Mouse (Mus musculus): ENCODE data around the gene Setd1a. TPM values are rescaled to one million over a fixed set of nuclear protein-coding genes. Genes with fewer than 3 reads are reported as not detected.
A peak's percentile ranks its signal among the peaks of the same experiment; 100 is the strongest.
"Not testable (repeated sequence)": the region's sequence is repeated elsewhere in the genome, so short reads cannot be mapped to it uniquely, and the experiment has no call there.

Gene Setd1a
- polyA plus RNA-seq, 1 experiment from 2014 or later: 23.3 TPM

DNA sequence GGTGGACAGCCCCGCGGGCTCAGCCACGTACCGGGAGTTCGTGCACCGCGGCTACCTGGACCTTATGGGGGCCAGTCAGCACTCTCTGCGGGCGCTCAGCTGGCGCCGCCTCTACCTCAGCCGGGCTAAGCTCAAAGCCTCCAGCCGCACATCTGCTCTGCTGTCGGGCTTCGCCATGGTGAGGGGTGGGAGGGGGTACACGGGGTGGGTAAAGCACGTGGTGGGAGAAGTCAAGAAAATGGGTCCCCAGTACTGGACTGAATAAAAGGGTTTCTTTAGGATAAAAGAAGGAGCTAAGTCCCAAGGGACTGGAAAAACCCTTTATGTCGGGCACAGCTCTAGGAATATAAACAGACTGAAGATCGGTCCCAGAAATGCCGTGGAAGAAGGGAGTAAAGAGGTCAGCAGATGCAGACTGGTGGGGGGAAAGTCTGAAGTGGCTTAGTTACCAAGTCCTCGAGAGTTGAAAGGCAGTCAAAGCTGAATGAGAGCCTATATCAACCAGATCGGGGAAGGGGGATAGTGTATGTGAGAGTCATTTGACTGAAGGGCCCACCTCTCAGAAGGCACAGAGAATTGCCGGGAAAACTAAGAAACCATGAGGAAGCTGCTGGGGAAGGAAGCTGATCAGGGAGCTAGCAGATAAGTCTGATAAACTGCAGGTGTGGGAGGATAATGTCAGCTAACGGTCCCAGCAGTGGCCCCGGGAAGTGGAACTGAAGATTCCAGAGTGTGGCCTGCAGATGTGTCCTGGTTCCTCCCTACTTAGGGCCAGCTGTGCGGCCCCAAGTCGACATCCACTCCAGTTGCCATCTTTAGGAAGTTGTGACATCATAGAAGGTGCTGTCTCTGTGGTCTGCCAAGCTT is 6.2 kb upstream of the Setd1a start:
- peak overlapping the region; percentile 53 for H3K9ac ChIP-seq (replicated peaks; ENCODE audit: low read depth, low read length)
- peak; percentile 25; the same call in 1 of the 2 replicates for ATAC-seq (ENCODE audit: low read depth)
- H3K4me1 ChIP-seq (ENCODE audit: control insufficient read depth, insufficient read depth, low read length): peaks cover 8% of the 10 kb centered on the region; the same call in 1 of the 2 replicates
- H3K27me3 ChIP-seq (ENCODE audit: control insufficient read depth, insufficient read depth, low read length): no peaks in the 10 kb centered on the region
- H3K36me3 ChIP-seq (ENCODE audit: control insufficient read depth, insufficient read depth, low read length): peaks cover 24% of the 10 kb centered on the region
- peak overlapping the region; percentile 61 for H3K4me2 ChIP-seq (ENCODE audit: low read depth, low read length)
- peak overlapping the region; percentile 40 for H3K4me3 ChIP-seq (ENCODE audit: low read depth, low read length)
- H3K9me3 ChIP-seq (ENCODE audit: control insufficient read depth, low read length): no peaks in the 10 kb centered on the region
- 5% methylated on average over 27 of the region's 27 CpGs for WGBS
- peak overlapping the region; percentile 30; the same call in 1 of the 2 replicates for H3K27ac ChIP-seq (ENCODE audit: low read depth, low read length)

DNA sequence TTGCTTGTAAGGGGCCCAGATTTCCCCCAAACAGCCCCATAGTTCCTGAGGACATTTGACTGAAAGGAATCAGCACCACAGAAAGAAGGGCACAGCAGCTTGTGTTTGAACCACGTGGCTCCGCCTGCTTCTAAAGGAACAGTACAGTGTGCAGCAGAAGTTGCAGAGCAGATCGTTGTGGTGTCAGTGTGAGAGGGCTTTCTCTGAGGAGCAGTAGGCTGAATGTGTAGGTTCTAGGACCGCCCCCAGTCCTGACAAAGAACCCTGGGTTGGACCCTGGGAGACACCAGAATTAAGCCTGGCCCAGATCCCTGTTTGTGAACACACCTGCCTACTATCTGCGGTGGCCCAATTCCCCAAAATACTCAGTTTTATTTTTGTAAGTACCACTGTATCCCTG is 5.2 kb upstream of the Setd1a start:
- H3K9ac ChIP-seq (replicated peaks; ENCODE audit: low read depth, low read length): peak overlapping the region; percentile 16; the same call in 1 of the 2 replicates
- no peaks in the 10 kb centered on the region for H3K9me3 ChIP-seq (ENCODE audit: control insufficient read depth, low read length)
- H3K27ac ChIP-seq (ENCODE audit: low read depth, low read length): no peak overlapping the region
- H3K36me3 ChIP-seq (ENCODE audit: control insufficient read depth, insufficient read depth, low read length): peaks cover 18% of the 10 kb centered on the region
- no peak for ATAC-seq (ENCODE audit: low read depth)
- H3K4me1 ChIP-seq (ENCODE audit: control insufficient read depth, insufficient read depth, low read length): peaks cover 8% of the 10 kb centered on the region; the same call in 1 of the 2 replicates
- WGBS: 73% methylated on average over 5 of the region's 5 CpGs
- no peaks in the 10 kb centered on the region for H3K27me3 ChIP-seq (ENCODE audit: control insufficient read depth, insufficient read depth, low read length)
- H3K4me2 ChIP-seq (ENCODE audit: low read depth, low read length): no peak overlapping the region
- H3K4me3 ChIP-seq (ENCODE audit: low read depth, low read length): no peak overlapping the region

DNA sequence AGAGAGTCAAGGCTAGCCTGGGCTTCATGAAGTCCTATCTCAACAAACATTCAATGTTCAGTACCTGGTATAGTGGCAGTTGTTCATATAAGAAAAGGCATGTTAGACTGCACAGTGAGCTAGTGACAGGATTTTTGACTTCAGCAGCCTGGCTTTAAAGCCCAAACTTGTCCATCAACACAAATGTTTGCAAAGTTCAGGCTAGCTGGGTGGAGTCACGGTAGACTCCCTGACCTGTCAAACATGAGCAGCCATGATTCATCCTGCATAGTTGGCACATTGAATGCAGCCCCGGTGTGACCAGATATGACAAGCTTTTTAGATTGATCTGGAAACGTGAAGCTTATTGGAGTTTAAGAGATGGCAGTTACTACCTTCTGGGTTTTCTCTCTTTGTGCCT is 4.4 kb upstream of the Setd1a start:
- no peak overlapping the region for H3K27ac ChIP-seq (ENCODE audit: low read depth, low read length)
- no peak for ATAC-seq (ENCODE audit: low read depth)
- peaks cover 8% of the 10 kb centered on the region; the same call in 1 of the 2 replicates for H3K4me1 ChIP-seq (ENCODE audit: control insufficient read depth, insufficient read depth, low read length)
- no peak overlapping the region for H3K4me2 ChIP-seq (ENCODE audit: low read depth, low read length)
- WGBS: 92% methylated on average over 3 of the region's 3 CpGs
- peaks cover 11% of the 10 kb centered on the region for H3K36me3 ChIP-seq (ENCODE audit: control insufficient read depth, insufficient read depth, low read length)
- no peaks in the 10 kb centered on the region for H3K27me3 ChIP-seq (ENCODE audit: control insufficient read depth, insufficient read depth, low read length)
- H3K9me3 ChIP-seq (ENCODE audit: control insufficient read depth, low read length): no peaks in the 10 kb centered on the region
- H3K9ac ChIP-seq (replicated peaks; ENCODE audit: low read depth, low read length): no peak overlapping the region
- H3K4me3 ChIP-seq (ENCODE audit: low read depth, low read length): no peak overlapping the region

DNA sequence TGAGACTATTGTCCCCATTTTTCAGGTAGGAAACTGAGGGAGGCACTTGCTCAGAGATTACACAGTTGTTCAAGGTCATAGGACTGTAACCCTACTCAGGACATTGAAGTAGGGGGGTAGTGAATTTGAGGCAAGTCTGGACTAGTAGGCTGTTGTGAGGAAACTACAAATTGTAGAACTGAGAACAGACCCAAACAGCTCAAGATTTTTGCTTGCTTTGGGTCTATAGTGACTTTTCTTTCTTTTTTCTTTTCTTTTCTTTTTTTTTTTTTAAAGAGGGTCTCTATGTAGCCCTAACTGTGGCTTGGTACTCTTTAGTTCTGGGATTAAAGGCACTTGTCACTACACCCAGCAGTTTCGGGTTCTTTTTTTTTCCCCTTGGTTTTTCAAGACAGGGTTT is 3.9 kb upstream of the Setd1a start:
- WGBS: 87% methylated on average over 1 of the region's 1 CpGs
- no peak for ATAC-seq (ENCODE audit: low read depth)
- no peak overlapping the region for H3K27ac ChIP-seq (ENCODE audit: low read depth, low read length)
- H3K4me1 ChIP-seq (ENCODE audit: control insufficient read depth, insufficient read depth, low read length): peaks cover 8% of the 10 kb centered on the region; the same call in 1 of the 2 replicates
- no peaks in the 10 kb centered on the region for H3K9me3 ChIP-seq (ENCODE audit: control insufficient read depth, low read length)
- H3K27me3 ChIP-seq (ENCODE audit: control insufficient read depth, insufficient read depth, low read length): no peaks in the 10 kb centered on the region
- H3K9ac ChIP-seq (replicated peaks; ENCODE audit: low read depth, low read length): no peak overlapping the region
- peaks cover 6% of the 10 kb centered on the region for H3K36me3 ChIP-seq (ENCODE audit: control insufficient read depth, insufficient read depth, low read length)
- H3K4me3 ChIP-seq (ENCODE audit: low read depth, low read length): no peak overlapping the region
- no peak overlapping the region for H3K4me2 ChIP-seq (ENCODE audit: low read depth, low read length)

DNA sequence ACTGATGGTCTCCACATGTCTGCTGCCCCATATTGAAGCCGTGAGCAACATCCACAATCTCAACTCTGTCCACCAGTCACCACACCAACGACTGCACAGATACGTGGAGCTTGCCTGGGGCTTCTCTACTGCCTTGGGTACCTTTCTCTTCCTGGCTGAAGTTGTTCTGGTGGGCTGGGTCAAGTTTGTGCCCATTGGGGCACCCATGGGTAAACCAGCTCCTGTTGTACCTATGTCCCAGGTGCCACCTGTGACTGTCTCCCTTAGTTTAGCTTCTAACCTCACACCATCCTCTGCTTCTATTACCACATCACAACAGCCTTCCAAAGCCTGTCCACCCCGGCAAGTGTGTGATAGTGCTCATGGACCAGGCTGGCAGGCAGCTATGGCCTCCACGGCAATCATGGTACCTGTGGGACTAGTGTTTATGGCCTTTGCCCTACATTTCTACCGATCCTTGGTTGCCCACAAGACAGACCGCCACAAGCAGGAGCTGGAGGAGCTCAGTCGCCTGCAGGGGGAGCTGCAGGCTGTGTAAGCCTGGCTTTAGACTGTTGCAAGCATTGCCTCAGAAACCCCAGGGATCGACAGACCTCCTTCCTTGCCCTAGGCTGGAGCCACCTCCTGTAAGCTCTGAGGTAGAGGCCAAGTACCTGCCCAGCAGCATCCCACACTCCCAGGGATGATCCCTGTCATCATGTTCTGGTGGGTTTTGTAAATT is 2.6 kb upstream of the Setd1a start:
- no peak overlapping the region for H3K4me3 ChIP-seq (ENCODE audit: low read depth, low read length)
- H3K36me3 ChIP-seq (ENCODE audit: control insufficient read depth, insufficient read depth, low read length): no peaks in the 10 kb centered on the region
- ATAC-seq (ENCODE audit: low read depth): no peak
- H3K27me3 ChIP-seq (ENCODE audit: control insufficient read depth, insufficient read depth, low read length): no peaks in the 10 kb centered on the region
- no peak overlapping the region for H3K4me2 ChIP-seq (ENCODE audit: low read depth, low read length)
- no peaks in the 10 kb centered on the region for H3K9me3 ChIP-seq (ENCODE audit: control insufficient read depth, low read length)
- whole genome bisulfite sequencing: 40% methylated on average over 9 of the region's 9 CpGs
- H3K4me1 ChIP-seq (ENCODE audit: control insufficient read depth, insufficient read depth, low read length): peaks cover 15% of the 10 kb centered on the region
- H3K27ac ChIP-seq (ENCODE audit: low read depth, low read length): no peak overlapping the region
- H3K9ac ChIP-seq (replicated peaks; ENCODE audit: low read depth, low read length): no peak overlapping the region

DNA sequence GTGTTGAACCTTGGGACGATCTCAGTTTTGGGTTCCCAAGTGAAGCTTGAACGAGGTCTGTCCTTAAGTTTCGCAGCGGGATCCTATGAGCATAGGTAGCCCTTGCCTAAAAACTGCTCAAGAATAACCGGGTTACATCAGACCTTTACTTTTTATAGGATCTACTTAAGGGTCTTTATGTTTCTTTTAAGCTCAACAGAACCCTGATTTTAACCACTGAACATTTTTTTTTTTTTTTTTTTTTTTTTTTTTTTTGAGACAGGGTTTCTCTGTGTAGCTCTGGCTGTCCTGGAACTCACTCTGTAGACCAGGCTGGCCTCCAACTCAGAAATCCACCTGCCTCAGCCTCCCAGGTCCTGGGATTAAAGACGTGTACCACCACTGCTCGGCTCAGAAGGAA is 633 bp upstream of the Setd1a start:
- not testable (repeated sequence) for H3K4me1 ChIP-seq (ENCODE audit: control insufficient read depth, insufficient read depth, low read length); H3K36me3 ChIP-seq (ENCODE audit: control insufficient read depth, insufficient read depth, low read length); ATAC-seq (ENCODE audit: low read depth); H3K27me3 ChIP-seq (ENCODE audit: control insufficient read depth, insufficient read depth, low read length); H3K9me3 ChIP-seq (ENCODE audit: control insufficient read depth, low read length)
- H3K27ac ChIP-seq (ENCODE audit: low read depth, low read length): peak overlapping the region; percentile 96
- WGBS: 77% methylated on average over 7 of the region's 7 CpGs
- H3K4me3 ChIP-seq (ENCODE audit: low read depth, low read length): peak overlapping the region; percentile 62
- H3K4me2 ChIP-seq (ENCODE audit: low read depth, low read length): peak overlapping the region; percentile 72
- H3K9ac ChIP-seq (replicated peaks; ENCODE audit: low read depth, low read length): peak overlapping the region; percentile 84

DNA sequence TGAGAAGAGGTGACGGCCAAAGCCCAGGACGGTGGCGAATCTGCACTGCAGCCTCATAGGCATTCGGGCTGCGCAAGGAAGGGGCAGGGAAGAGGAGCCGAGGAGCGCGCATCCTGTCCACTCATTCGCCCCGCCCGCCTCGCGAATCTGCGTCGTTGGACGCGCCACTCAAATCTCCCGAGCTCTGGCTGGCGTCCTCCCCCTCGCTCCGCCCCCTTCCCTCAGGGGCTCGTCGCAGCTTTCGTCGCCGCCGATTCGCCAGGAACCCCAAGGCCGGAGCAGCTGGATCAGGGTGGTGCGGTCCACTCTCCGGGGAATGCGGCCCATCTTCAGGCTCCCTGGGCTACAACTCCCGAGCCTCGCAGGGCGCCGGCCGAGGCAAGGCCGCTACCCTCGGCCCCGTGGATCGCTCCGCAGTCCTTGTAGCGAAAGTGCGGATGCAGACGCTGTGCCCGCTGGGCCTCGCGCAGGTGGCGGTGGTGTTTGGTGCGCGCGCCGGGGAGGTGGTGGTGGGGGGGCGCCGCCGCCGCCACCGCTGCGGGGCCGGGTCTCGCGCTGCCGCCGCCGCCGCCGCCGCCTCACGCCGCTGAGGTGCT is 506 bp downstream of the Setd1a start:
- ATAC-seq (ENCODE audit: low read depth): peak; percentile 91
- Histone ChIP-seq H3K4me2 (ENCODE audit: low read depth, low read length) (peak overlapping the region; percentile 72), H3K27ac (ENCODE audit: low read depth, low read length) (peak overlapping the region; percentile 96), H3K4me1 (ENCODE audit: control insufficient read depth, insufficient read depth, low read length) (peaks cover 7% of the 10 kb centered on the region), H3K36me3 (ENCODE audit: control insufficient read depth, insufficient read depth, low read length) (peaks cover 19% of the 10 kb centered on the region), H3K9me3 (ENCODE audit: control insufficient read depth, low read length) (no peaks in the 10 kb centered on the region), H3K9ac (replicated peaks; ENCODE audit: low read depth, low read length) (peak overlapping the region; percentile 84), H3K4me3 (ENCODE audit: low read depth, low read length) (peak overlapping the region; percentile 62), H3K27me3 (ENCODE audit: control insufficient read depth, insufficient read depth, low read length) (no peaks in the 10 kb centered on the region)
- 0% methylated on average over 62 of the region's 70 CpGs for WGBS

DNA sequence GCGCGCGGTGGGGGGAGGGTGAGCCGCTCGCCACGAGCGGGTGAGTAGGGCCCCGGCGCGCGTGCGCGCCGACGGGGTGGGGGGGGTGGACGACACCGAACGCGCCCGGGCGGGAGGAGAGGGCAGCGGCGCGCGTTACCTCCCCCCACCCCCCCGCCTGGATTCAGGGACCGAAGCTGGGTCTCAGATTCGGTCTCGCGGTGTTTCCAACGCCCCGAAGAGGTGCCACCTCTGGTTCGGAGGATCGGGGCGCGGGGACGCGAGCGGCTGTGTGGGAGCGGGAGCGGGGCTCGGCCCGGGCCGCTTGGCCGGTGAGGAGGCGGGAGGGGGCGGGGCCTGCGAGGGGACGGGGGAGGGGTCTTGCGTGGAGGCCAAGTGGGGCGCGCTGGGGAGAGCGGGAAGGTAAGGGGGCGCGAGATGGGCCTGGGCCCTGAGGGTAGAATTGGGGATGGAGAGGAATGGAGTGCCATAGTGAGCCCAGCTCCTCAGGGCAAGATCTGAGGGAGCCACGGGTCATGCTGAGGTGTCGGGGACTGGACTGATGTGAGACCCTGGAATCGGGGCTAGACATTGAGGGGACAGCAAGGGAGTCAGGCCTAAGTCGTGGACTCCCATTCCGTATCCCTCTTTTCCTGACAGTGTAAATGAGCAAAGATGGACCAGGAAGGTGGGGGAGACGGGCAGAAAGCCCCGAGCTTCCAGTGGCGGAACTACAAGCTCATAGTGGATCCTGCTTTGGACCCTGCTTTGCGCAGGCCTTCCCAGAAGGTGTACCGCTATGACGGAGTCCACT is 1.2 kb downstream of the Setd1a start:
- peak overlapping the region; percentile 62 for H3K4me3 ChIP-seq (ENCODE audit: low read depth, low read length)
- no peaks in the 10 kb centered on the region for H3K9me3 ChIP-seq (ENCODE audit: control insufficient read depth, low read length)
- peak overlapping the region; percentile 84 for H3K9ac ChIP-seq (replicated peaks; ENCODE audit: low read depth, low read length)
- no peaks in the 10 kb centered on the region for H3K27me3 ChIP-seq (ENCODE audit: control insufficient read depth, insufficient read depth, low read length)
- peak; percentile 49 for ATAC-seq (ENCODE audit: low read depth)
- H3K36me3 ChIP-seq (ENCODE audit: control insufficient read depth, insufficient read depth, low read length): peaks cover 22% of the 10 kb centered on the region
- peaks cover 7% of the 10 kb centered on the region for H3K4me1 ChIP-seq (ENCODE audit: control insufficient read depth, insufficient read depth, low read length)
- peak overlapping the region; percentile 96 for H3K27ac ChIP-seq (ENCODE audit: low read depth, low read length)
- H3K4me2 ChIP-seq (ENCODE audit: low read depth, low read length): peak overlapping the region; percentile 72
- WGBS: 5% methylated on average over 41 of the region's 66 CpGs
